Mouse (Mus musculus): ENCODE measurements at regions not wholly inside any gene's neighbourhood (a gene's known extent, or its start where the extent isn't known, plus 50 kb on each side); places are given as distances from the start of the nearest gene placed in this dataset.

- Histone ChIP-seq H3K27ac (no peak overlapping the region), H3K4me3 (replicated peaks; ENCODE audit: low read length) (no peak overlapping the region), H3K27me3 (ENCODE audit: control insufficient read depth, insufficient read depth, low read length) (no peaks in the 10 kb centered on the region), H3K9ac (no peak overlapping the region), H3K4me1 (replicated peaks; ENCODE audit: control insufficient read depth, insufficient read depth, low read length) (no peaks in the 10 kb centered on the region), H3K36me3 (replicated peaks; ENCODE audit: control insufficient read depth, insufficient read depth) (no peaks in the 10 kb centered on the region), H3K9me3 (ENCODE audit: control insufficient read depth, low read length) (no peaks in the 10 kb centered on the region), H3K4me2 (replicated peaks) (no peak overlapping the region)
- whole genome bisulfite sequencing = 92% methylated on average over 4 of the region's 4 CpGs
- no peak for ATAC-seq (ENCODE audit: low FRiP score)
- no peak for DNase-seq (ENCODE audit: low spot score)
Observed at GRCm38 (mm10) chr13:45130516-45131249, 52.2 kb downstream of the Gm9817 start.

- Histone ChIP-seq H3K36me3 (replicated peaks; ENCODE audit: control insufficient read depth, insufficient read depth) (no peaks in the 10 kb centered on the region), H3K4me1 (replicated peaks; ENCODE audit: control insufficient read depth, insufficient read depth, low read length) (no peaks in the 10 kb centered on the region), H3K9me3 (ENCODE audit: control insufficient read depth, low read length) (no peaks in the 10 kb centered on the region), H3K9ac (no peak overlapping the region), H3K4me2 (replicated peaks) (no peak overlapping the region), H3K27ac (no peak overlapping the region), H3K27me3 (ENCODE audit: control insufficient read depth, insufficient read depth, low read length) (no peaks in the 10 kb centered on the region), H3K4me3 (replicated peaks; ENCODE audit: low read length) (no peak overlapping the region)
- ATAC-seq (ENCODE audit: low FRiP score) = no peak
- 93% methylated on average over 2 of the region's 2 CpGs for WGBS
- DNase-seq (ENCODE audit: low spot score) = no peak
Observed at GRCm38 (mm10) chr13:45140616-45141015, 62.1 kb downstream of the Gm9817 start.

- Histone ChIP-seq H3K9me3 (ENCODE audit: control insufficient read depth, low read length) (no peaks in the 10 kb centered on the region), H3K4me2 (replicated peaks) (no peak overlapping the region), H3K27me3 (ENCODE audit: control insufficient read depth, insufficient read depth, low read length) (no peaks in the 10 kb centered on the region), H3K36me3 (replicated peaks; ENCODE audit: control insufficient read depth, insufficient read depth) (no peaks in the 10 kb centered on the region), H3K4me1 (replicated peaks; ENCODE audit: control insufficient read depth, insufficient read depth, low read length) (no peaks in the 10 kb centered on the region), H3K27ac (no peak overlapping the region), H3K4me3 (replicated peaks; ENCODE audit: low read length) (no peak overlapping the region), H3K9ac (no peak overlapping the region)
- 86% methylated on average over 6 of the region's 6 CpGs for WGBS
- DNase-seq (ENCODE audit: low spot score) = no peak
- no peak for ATAC-seq (ENCODE audit: low FRiP score)
Observed at GRCm38 (mm10) chr13:45145129-45145528, 66.6 kb downstream of the Gm9817 start.

- H3K9ac ChIP-seq = no peak overlapping the region
- DNase-seq (ENCODE audit: low spot score) = no peak
- no peaks in the 10 kb centered on the region for H3K4me1 ChIP-seq (replicated peaks; ENCODE audit: control insufficient read depth, insufficient read depth, low read length)
- WGBS = 75% methylated on average over 3 of the region's 3 CpGs
- H3K36me3 ChIP-seq (replicated peaks; ENCODE audit: control insufficient read depth, insufficient read depth) = no peaks in the 10 kb centered on the region
- H3K4me2 ChIP-seq (replicated peaks) = no peak overlapping the region
- H3K27ac ChIP-seq = no peak overlapping the region
- H3K4me3 ChIP-seq (replicated peaks; ENCODE audit: low read length) = no peak overlapping the region
- ATAC-seq (ENCODE audit: low FRiP score) = no peak
- no peaks in the 10 kb centered on the region for H3K9me3 ChIP-seq (ENCODE audit: control insufficient read depth, low read length)
- H3K27me3 ChIP-seq (ENCODE audit: control insufficient read depth, insufficient read depth, low read length) = no peaks in the 10 kb centered on the region
Observed at GRCm38 (mm10) chr13:45156223-45156622, 77.7 kb downstream of the Gm9817 start.

GRCm38 (mm10) chr13:45156982-45157381, 78.5 kb downstream of the Gm9817 start:
- 86% methylated on average over 2 of the region's 2 CpGs for WGBS
- Histone ChIP-seq H3K36me3 (replicated peaks; ENCODE audit: control insufficient read depth, insufficient read depth) (no peaks in the 10 kb centered on the region), H3K27me3 (ENCODE audit: control insufficient read depth, insufficient read depth, low read length) (no peaks in the 10 kb centered on the region), H3K27ac (no peak overlapping the region), H3K4me3 (replicated peaks; ENCODE audit: low read length) (no peak overlapping the region), H3K9ac (no peak overlapping the region), H3K4me1 (replicated peaks; ENCODE audit: control insufficient read depth, insufficient read depth, low read length) (no peaks in the 10 kb centered on the region), H3K4me2 (replicated peaks) (no peak overlapping the region), H3K9me3 (ENCODE audit: control insufficient read depth, low read length) (no peaks in the 10 kb centered on the region)
- ATAC-seq (ENCODE audit: low FRiP score) = no peak
- no peak for DNase-seq (ENCODE audit: low spot score)

GRCm38 (mm10) chr13:45160281-45160680, 81.8 kb downstream of the Gm9817 start:
- no peaks in the 10 kb centered on the region for H3K9me3 ChIP-seq (ENCODE audit: control insufficient read depth, low read length)
- H3K9ac ChIP-seq = no peak overlapping the region
- peaks cover 3% of the 10 kb centered on the region; the same call in 1 of the 2 replicates for H3K4me1 ChIP-seq (replicated peaks; ENCODE audit: control insufficient read depth, insufficient read depth, low read length)
- no peak overlapping the region for H3K27ac ChIP-seq
- no peak overlapping the region for H3K4me3 ChIP-seq (replicated peaks; ENCODE audit: low read length)
- no peaks in the 10 kb centered on the region for H3K36me3 ChIP-seq (replicated peaks; ENCODE audit: control insufficient read depth, insufficient read depth)
- no peak overlapping the region for H3K4me2 ChIP-seq (replicated peaks)
- DNase-seq (ENCODE audit: low spot score) (no peak), ATAC-seq (ENCODE audit: low FRiP score) (no peak)
- no peaks in the 10 kb centered on the region for H3K27me3 ChIP-seq (ENCODE audit: control insufficient read depth, insufficient read depth, low read length)
- WGBS = 89% methylated on average over 5 of the region's 5 CpGs

- Histone ChIP-seq H3K4me3 (replicated peaks; ENCODE audit: low read length) (no peak overlapping the region), H3K4me1 (replicated peaks; ENCODE audit: control insufficient read depth, insufficient read depth, low read length) (peaks cover 3% of the 10 kb centered on the region; the same call in 1 of the 2 replicates), H3K27ac (no peak overlapping the region; the same call in 1 of the 2 replicates), H3K4me2 (replicated peaks) (no peak overlapping the region), H3K27me3 (ENCODE audit: control insufficient read depth, insufficient read depth, low read length) (no peaks in the 10 kb centered on the region), H3K36me3 (replicated peaks; ENCODE audit: control insufficient read depth, insufficient read depth) (no peaks in the 10 kb centered on the region), H3K9ac (no peak overlapping the region), H3K9me3 (ENCODE audit: control insufficient read depth, low read length) (no peaks in the 10 kb centered on the region)
- ATAC-seq (ENCODE audit: low FRiP score) (no peak), DNase-seq (ENCODE audit: low spot score) (no peak)
- WGBS = 35% methylated on average over 6 of the region's 6 CpGs
Observed at GRCm38 (mm10) chr13:45164001-45164778, 85.7 kb downstream of the Gm9817 start.

- H3K27me3 ChIP-seq (ENCODE audit: control insufficient read depth, insufficient read depth, low read length) = no peaks in the 10 kb centered on the region
- no peak overlapping the region for H3K4me3 ChIP-seq (replicated peaks; ENCODE audit: low read length)
- DNase-seq (ENCODE audit: low spot score) (no peak), ATAC-seq (ENCODE audit: low FRiP score) (no peak)
- H3K4me2 ChIP-seq (replicated peaks) = no peak overlapping the region
- H3K36me3 ChIP-seq (replicated peaks; ENCODE audit: control insufficient read depth, insufficient read depth) = no peaks in the 10 kb centered on the region
- H3K4me1 ChIP-seq (replicated peaks; ENCODE audit: control insufficient read depth, insufficient read depth, low read length) = peaks cover 3% of the 10 kb centered on the region; the same call in 1 of the 2 replicates
- no peak overlapping the region for H3K9ac ChIP-seq
- WGBS = 90% methylated on average over 3 of the region's 3 CpGs
- no peaks in the 10 kb centered on the region for H3K9me3 ChIP-seq (ENCODE audit: control insufficient read depth, low read length)
- no peak overlapping the region for H3K27ac ChIP-seq
Observed at GRCm38 (mm10) chr13:45165159-45165558, 86.7 kb downstream of the Gm9817 start.

GRCm38 (mm10) chr13:45169716-45170115, 91.2 kb downstream of the Gm9817 start:
- ATAC-seq (ENCODE audit: low FRiP score) = no peak

More at GRCm38 (mm10) chr13:45169716-45170115, 91.2 kb downstream of the Gm9817 start:
- Histone ChIP-seq H3K27me3 (ENCODE audit: control insufficient read depth, insufficient read depth, low read length) (no peaks in the 10 kb centered on the region), H3K9ac (no peak overlapping the region), H3K4me2 (replicated peaks) (no peak overlapping the region), H3K36me3 (replicated peaks; ENCODE audit: control insufficient read depth, insufficient read depth) (no peaks in the 10 kb centered on the region), H3K9me3 (ENCODE audit: control insufficient read depth, low read length) (peaks cover 10% of the 10 kb centered on the region), H3K4me1 (replicated peaks; ENCODE audit: control insufficient read depth, insufficient read depth, low read length) (no peaks in the 10 kb centered on the region), H3K4me3 (replicated peaks; ENCODE audit: low read length) (no peak overlapping the region), H3K27ac (no peak overlapping the region)
- no peak for DNase-seq (ENCODE audit: low spot score)
